ENCODE assay signal across 30 mouse cellular contexts in genomic region chr13:64233139-64233538, GRCm38 (mm10).
"Had no signal": no experiment of that assay in that cellular context is flagged by ENCODE, and none has a peak within 500 bp of the region (broad histone marks: within the 10 kb centered on the region; RNA-seq: fewer than 3 reads in every experiment).

No protein-coding gene starts in this region.

- H3K27me3 ChIP-seq: limb, embryonic 12.5 days; limb, embryonic 13.5 days; limb, embryonic 15.5 days; liver, embryonic 12.5 days; liver, embryonic 13.5 days; liver, embryonic 15.5 days; lung, embryonic 15.5 days; megakaryocyte, embryonic 14.5 days; midbrain, embryonic 12.5 days; midbrain, embryonic 13.5 days; midbrain, embryonic 15.5 days; neural tube, embryonic 12.5 days had no signal

- H3K27ac ChIP-seq: left cerebral cortex, adult 2 months; limb, embryonic 12.5 days; limb, embryonic 13.5 days; limb, embryonic 15.5 days; liver, embryonic 12.5 days; liver, embryonic 13.5 days; liver, embryonic 14.5 days; liver, embryonic 15.5 days; lung, embryonic 15.5 days; macrophage; midbrain, embryonic 10.5 days; midbrain, embryonic 12.5 days; midbrain, embryonic 13.5 days; midbrain, embryonic 15.5 days; neural tube, embryonic 12.5 days had no signal

- H3K9me3 ChIP-seq: limb, embryonic 12.5 days; limb, embryonic 13.5 days; limb, embryonic 15.5 days; liver, embryonic 12.5 days; liver, embryonic 13.5 days; liver, embryonic 15.5 days; lung, embryonic 15.5 days; megakaryocyte, embryonic 14.5 days; midbrain, embryonic 10.5 days; midbrain, embryonic 12.5 days; midbrain, embryonic 13.5 days; midbrain, embryonic 15.5 days; neural tube, embryonic 12.5 days had no signal

- H3K4me2 ChIP-seq: limb, embryonic 12.5 days; limb, embryonic 13.5 days; limb, embryonic 15.5 days; liver, embryonic 11.5 days; liver, embryonic 12.5 days; liver, embryonic 13.5 days; liver, embryonic 15.5 days; lung, embryonic 14.5 days; lung, embryonic 15.5 days; midbrain, embryonic 12.5 days; midbrain, embryonic 13.5 days; midbrain, embryonic 15.5 days; neural tube, embryonic 12.5 days had no signal

- DNase-seq: left cerebral cortex, postnatal 4 days; liver; liver, embryonic 13.5 days; liver, postnatal 0 days; lung, adult 18-20 months; lung, adult 2 months; lung, embryonic 14.5 days; lung, postnatal 10 days; lung, postnatal 14 days; lung, postnatal 36 days; lung, postnatal 4 days had no signal

- H3K4me3 ChIP-seq: left cerebral cortex, adult 2 months; limb, embryonic 12.5 days; limb, embryonic 13.5 days; limb, embryonic 15.5 days; liver, embryonic 12.5 days; liver, embryonic 13.5 days; liver, embryonic 15.5 days; lung, embryonic 15.5 days; megakaryocyte, embryonic 14.5 days; midbrain, embryonic 10.5 days; midbrain, embryonic 12.5 days; midbrain, embryonic 13.5 days; midbrain, embryonic 15.5 days; myocyte; neural tube, embryonic 12.5 days had no signal

- H3K9ac ChIP-seq: limb, embryonic 12.5 days; limb, embryonic 13.5 days; limb, embryonic 15.5 days; liver, embryonic 12.5 days; liver, embryonic 13.5 days; liver, embryonic 14.5 days; liver, embryonic 15.5 days; liver, postnatal 0 days; lung, embryonic 14.5 days; lung, embryonic 15.5 days; midbrain, embryonic 12.5 days; midbrain, embryonic 13.5 days; midbrain, embryonic 15.5 days; neural tube, embryonic 12.5 days had no signal

- H3K36me3 ChIP-seq: limb, embryonic 12.5 days; limb, embryonic 13.5 days; limb, embryonic 15.5 days; liver, embryonic 12.5 days; liver, embryonic 13.5 days; liver, embryonic 15.5 days; lung, embryonic 15.5 days; midbrain, embryonic 10.5 days; midbrain, embryonic 12.5 days; midbrain, embryonic 13.5 days; midbrain, embryonic 15.5 days; neural tube, embryonic 12.5 days had no signal

- ATAC-seq: liver, embryonic 12.5 days; liver, postnatal 0 days; lung, postnatal 0 days; midbrain, embryonic 13.5 days; midbrain, embryonic 15.5 days; midbrain, embryonic 16.5 days had no signal

- H3K4me1 ChIP-seq: midbrain, embryonic 12.5 days; midbrain, embryonic 13.5 days; midbrain, embryonic 15.5 days; neural tube, embryonic 12.5 days had no signal
